13 mouse cellular contexts compared by ENCODE assay signal in genomic region chr17:87327645-87328044, GRCm38 (mm10). TPM values are rescaled to one million over a fixed set of nuclear protein-coding genes. Genes with fewer than 3 reads are reported as not detected.
DNase-seq lines count a peak whose midpoint lies in the region; ATAC-seq and TF ChIP-seq lines count a peak whose summit lies in the region.
"Had no signal": no experiment of that assay in that cellular context is flagged by ENCODE, and none has a peak within 500 bp of the region (broad histone marks: within the 10 kb centered on the region; RNA-seq: fewer than 3 reads in every experiment).

No protein-coding gene starts in this region.

- H3K4me1 ChIP-seq in forebrain, embryonic 10.5 days, result peaks cover 61% of the 10 kb centered on the region
- H3K4me1 ChIP-seq in forebrain, embryonic 16.5 days (replicated peaks; ENCODE audit: control insufficient read depth, insufficient read depth, low read length), result peaks cover 59% of the 10 kb centered on the region
- H3K4me1 ChIP-seq in forebrain, postnatal 0 days (ENCODE audit: insufficient read depth), result peaks cover 50% of the 10 kb centered on the region
- H3K4me1 ChIP-seq in midbrain, embryonic 11.5 days (ENCODE audit: control insufficient read depth, insufficient read depth, low read length), result peaks cover 42% of the 10 kb centered on the region

- DNase-seq in forebrain, embryonic 10.5 days (ENCODE audit: extremely low spot score, low spot score), result no peak
- DNase-seq in brain, adult 2 months (ENCODE audit: low read depth, low spot score), result peak; percentile 74
- DNase-seq in forebrain, postnatal 0 days, result no peak
- DNase-seq in midbrain, embryonic 11.5 days (ENCODE audit: low spot score, missing footprints), result peak; percentile 85
- DNase-seq in embryo, embryonic 9.5 days (ENCODE audit: extremely low spot score), result no peak
- DNase-seq in urinary bladder, postnatal 4 days (ENCODE audit: low spot score in 2 of 2), result no peak
- DNase-seq in thymus, postnatal 36 days, result no peak
- DNase-seq: kidney, adult 9 months; thymus, postnatal 25 days had no signal

- no peak overlapping the region for H3K4me2 ChIP-seq in forebrain, embryonic 16.5 days (ENCODE audit: low read length)
- no peak overlapping the region for H3K4me2 ChIP-seq in forebrain, postnatal 0 days (ENCODE audit: low read depth)
- H3K4me2 ChIP-seq in midbrain, embryonic 11.5 days, result no peak overlapping the region
- H3K4me2 ChIP-seq: limb, embryonic 13.5 days; neural tube, embryonic 12.5 days; stomach, embryonic 15.5 days had no signal

- TF ChIP-seq CTCF in forebrain, postnatal 0 days (IDR thresholded peaks at IDR 0.05; ENCODE audit: low read depth), result no peak

- peak overlapping the region; percentile 79 for H3K27ac ChIP-seq in forebrain, embryonic 10.5 days
- no peak overlapping the region for H3K27ac ChIP-seq in forebrain, embryonic 16.5 days (ENCODE audit: low read length)
- H3K27ac ChIP-seq in forebrain, postnatal 0 days (ENCODE audit: low read depth, low read length), result peak overlapping the region; percentile 50; the same call in 1 of the 2 replicates
- H3K27ac ChIP-seq in midbrain, embryonic 11.5 days (ENCODE audit: low read depth, low read length), result peak overlapping the region; percentile 30; the same call in 1 of the 2 replicates
- H3K27ac ChIP-seq: limb, embryonic 13.5 days; neural tube, embryonic 12.5 days; stomach, embryonic 15.5 days had no signal

- ATAC-seq in forebrain, embryonic 16.5 days, result no peak
- no peak for ATAC-seq in forebrain, postnatal 0 days
- no peak for ATAC-seq in midbrain, embryonic 11.5 days (ENCODE audit: low FRiP score)

- H3K36me3 ChIP-seq in forebrain, embryonic 10.5 days (replicated peaks), result no peaks in the 10 kb centered on the region
- H3K36me3 ChIP-seq in forebrain, embryonic 16.5 days (ENCODE audit: control insufficient read depth, insufficient read depth), result no peaks in the 10 kb centered on the region
- H3K36me3 ChIP-seq in forebrain, postnatal 0 days (ENCODE audit: insufficient read depth), result no peaks in the 10 kb centered on the region
- no peaks in the 10 kb centered on the region for H3K36me3 ChIP-seq in midbrain, embryonic 11.5 days (ENCODE audit: control insufficient read depth, insufficient read depth, low read length)
- H3K36me3 ChIP-seq: limb, embryonic 13.5 days; neural tube, embryonic 12.5 days; stomach, embryonic 15.5 days had no signal

- no peak overlapping the region for H3K4me3 ChIP-seq in forebrain, embryonic 10.5 days
- H3K4me3 ChIP-seq in forebrain, embryonic 16.5 days (replicated peaks; ENCODE audit: low read length), result no peak overlapping the region
- no peak overlapping the region for H3K4me3 ChIP-seq in forebrain, postnatal 0 days (ENCODE audit: low read depth, low read length)
- H3K4me3 ChIP-seq in midbrain, embryonic 11.5 days (ENCODE audit: low read depth, low read length), result no peak overlapping the region
- H3K4me3 ChIP-seq: limb, embryonic 13.5 days; neural tube, embryonic 12.5 days; stomach, embryonic 15.5 days had no signal

- WGBS in forebrain, embryonic 10.5 days, result 84% methylated on average over 8 of the region's 8 CpGs
- WGBS in forebrain, embryonic 16.5 days, result 71% methylated on average over 8 of the region's 8 CpGs
- WGBS in forebrain, postnatal 0 days, result 60% methylated on average over 8 of the region's 8 CpGs
- 73% methylated on average over 8 of the region's 8 CpGs for WGBS in midbrain, embryonic 11.5 days

- peaks cover 22% of the 10 kb centered on the region for H3K27me3 ChIP-seq in forebrain, embryonic 10.5 days (ENCODE audit: poor library complexity, severe bottlenecking)
- H3K27me3 ChIP-seq in forebrain, embryonic 16.5 days (replicated peaks; ENCODE audit: control insufficient read depth, insufficient read depth, low read length), result no peaks in the 10 kb centered on the region
- no peaks in the 10 kb centered on the region for H3K27me3 ChIP-seq in forebrain, postnatal 0 days (ENCODE audit: insufficient read depth, low read length)
- no peaks in the 10 kb centered on the region for H3K27me3 ChIP-seq in midbrain, embryonic 11.5 days (ENCODE audit: control insufficient read depth, insufficient read depth, low read length)
- H3K27me3 ChIP-seq: neural tube, embryonic 12.5 days; stomach, embryonic 15.5 days had no signal

- H3K9me3 ChIP-seq in forebrain, embryonic 10.5 days, result no peaks in the 10 kb centered on the region
- H3K9me3 ChIP-seq in forebrain, embryonic 16.5 days (ENCODE audit: control insufficient read depth, low read length), result no peaks in the 10 kb centered on the region
- H3K9me3 ChIP-seq in forebrain, postnatal 0 days (ENCODE audit: low read length), result no peaks in the 10 kb centered on the region
- no peaks in the 10 kb centered on the region for H3K9me3 ChIP-seq in midbrain, embryonic 11.5 days (ENCODE audit: control insufficient read depth, low read length)
- H3K9me3 ChIP-seq: limb, embryonic 13.5 days; neural tube, embryonic 12.5 days; stomach, embryonic 15.5 days had no signal

- no peak overlapping the region for H3K9ac ChIP-seq in forebrain, embryonic 16.5 days (replicated peaks; ENCODE audit: low read depth, low read length)
- 0 out of 2 replicates have a peak overlapping the region, but pooled peaks have one; percentile 1 for H3K9ac ChIP-seq in forebrain, postnatal 0 days
- no peak overlapping the region for H3K9ac ChIP-seq in midbrain, embryonic 11.5 days (ENCODE audit: low read length)
- H3K9ac ChIP-seq: limb, embryonic 13.5 days; neural tube, embryonic 12.5 days; stomach, embryonic 15.5 days had no signal

RNA-seq across cellular contexts. Expression of gene Ttc7, which starts 45.0 kb away (rescaled TPM):
- 2.9 and 3.9 TPM in 2 replicates for polyA plus RNA-seq in forebrain, embryonic 10.5 days (2016; fragmentation: Nextera tagmentation; extraction: Ambion mirVana)
- 3.1 and 3.4 TPM in 2 replicates for polyA plus RNA-seq in forebrain, embryonic 16.5 days (2015; fragmentation: Nextera tagmentation; extraction: Ambion mirVana)
- total RNA-seq in forebrain, postnatal 0 days (2014; rRNA removed), result 6.1 and 6.4 TPM in 2 replicates
- polyA plus RNA-seq in forebrain, postnatal 0 days (2015; fragmentation: Nextera tagmentation; extraction: Ambion mirVana), result 7.0 and 7.5 TPM in 2 replicates
- polyA plus RNA-seq in midbrain, embryonic 11.5 days (2014; fragmentation: Nextera tagmentation; extraction: Ambion mirVana), result 3.0 and 3.1 TPM in 2 replicates

Comparison
In these comparisons a context has a peak if more than half of its experiments do, and no peak if none do; other contexts are left out.
1. DNase-seq: peak in brain, adult 2 months (single experiment) and midbrain, embryonic 11.5 days (single experiment); none in forebrain, embryonic 10.5 days (single experiment), forebrain, postnatal 0 days (single experiment), embryo, embryonic 9.5 days (single experiment), urinary bladder, postnatal 4 days (0 of 2) and thymus, postnatal 36 days (0 of 2).